Mouse (Mus musculus) hindbrain, embryonic 14.5 days (tissue): ENCODE data around the gene Mrpl53. TPM values are rescaled to one million over a fixed set of nuclear protein-coding genes. Genes with fewer than 3 reads are reported as not detected.

Source experiments
- ATAC-seq: fragments of 200-750 bp; cut with Nextera tagmentation; 2 replicates; pipeline ENCODE4 v1.8.0; 2017; ENCODE audit warnings: moderate number of reproducible peaks, mild to moderate bottlenecking, moderate TSS enrichment, moderate library complexity; ENCODE audit not compliant: low FRiP score
- DNase-seq: peaks from one replicate; pipeline ENCODE4 v3.0.0-alpha.2; 2015; ENCODE audit warnings: low spot score
- H3K27ac ChIP-seq: fragments of 300-500 bp; sonication (generic); 2 replicates; pipeline ENCODE4 v1.5.1; 2014; ENCODE audit warnings: mild to moderate bottlenecking, moderate library complexity
- H3K27me3 ChIP-seq: fragments of 300-500 bp; sonication (generic); 2 replicates; pipeline ENCODE4 v1.6.1; 2014; ENCODE audit warnings: mild to moderate bottlenecking, low read length, mixed read lengths; ENCODE audit not compliant: control insufficient read depth, insufficient read depth
- H3K36me3 ChIP-seq: fragments of 300-500 bp; sonication (generic); replicated peaks from 2 replicates; pipeline ENCODE4 v1.6.1; 2014; ENCODE audit not compliant: control insufficient read depth, insufficient read depth
- H3K4me1 ChIP-seq: fragments of 300-500 bp; sonication (generic); replicated peaks from 2 replicates; pipeline ENCODE4 v1.6.1; 2014; ENCODE audit warnings: antibody characterized with exemption, low read length, mixed read lengths; ENCODE audit not compliant: control insufficient read depth, insufficient read depth
- H3K4me2 ChIP-seq: fragments of 300-500 bp; sonication (generic); replicated peaks from 2 replicates; pipeline ENCODE4 v1.6.1; 2014; ENCODE audit warnings: mild to moderate bottlenecking, moderate library complexity
- H3K4me3 ChIP-seq: fragments of 300-500 bp; sonication (generic); replicated peaks from 2 replicates; pipeline ENCODE4 v1.5.1; 2014; ENCODE audit warnings: mild to moderate bottlenecking, low read length
- H3K9ac ChIP-seq: fragments of 300-500 bp; sonication (generic); 2 replicates; pipeline ENCODE4 v1.6.1; 2014
- H3K9me3 ChIP-seq: fragments of 300-500 bp; sonication (generic); 2 replicates; pipeline ENCODE4 v1.6.1; 2016; ENCODE audit warnings: low read length; ENCODE audit not compliant: control insufficient read depth
- WGBS: fragments of 180-500 bp; shearing (Covaris S2); extraction: QIAGEN DNeasy Blood & Tissue Kit; methylation state at CpG from one replicate; pipeline ENCODE4 v1.1.7; 2014; 5-methylcytosine and 5-hydroxymethylcytosine counted together
- polyA plus RNA-seq: library from polyadenylated mRNA; unstranded; fragments of >200 nt; fragmentation: Nextera tagmentation; extraction: Ambion mirVana; gene quantifications from 2 replicates; pipeline ENCODE4 v1.2.1, GENCODE M21; 2014

Gene Mrpl53
- polyA plus RNA-seq, 1 experiment from 2014 or later: 129 TPM

DNA sequence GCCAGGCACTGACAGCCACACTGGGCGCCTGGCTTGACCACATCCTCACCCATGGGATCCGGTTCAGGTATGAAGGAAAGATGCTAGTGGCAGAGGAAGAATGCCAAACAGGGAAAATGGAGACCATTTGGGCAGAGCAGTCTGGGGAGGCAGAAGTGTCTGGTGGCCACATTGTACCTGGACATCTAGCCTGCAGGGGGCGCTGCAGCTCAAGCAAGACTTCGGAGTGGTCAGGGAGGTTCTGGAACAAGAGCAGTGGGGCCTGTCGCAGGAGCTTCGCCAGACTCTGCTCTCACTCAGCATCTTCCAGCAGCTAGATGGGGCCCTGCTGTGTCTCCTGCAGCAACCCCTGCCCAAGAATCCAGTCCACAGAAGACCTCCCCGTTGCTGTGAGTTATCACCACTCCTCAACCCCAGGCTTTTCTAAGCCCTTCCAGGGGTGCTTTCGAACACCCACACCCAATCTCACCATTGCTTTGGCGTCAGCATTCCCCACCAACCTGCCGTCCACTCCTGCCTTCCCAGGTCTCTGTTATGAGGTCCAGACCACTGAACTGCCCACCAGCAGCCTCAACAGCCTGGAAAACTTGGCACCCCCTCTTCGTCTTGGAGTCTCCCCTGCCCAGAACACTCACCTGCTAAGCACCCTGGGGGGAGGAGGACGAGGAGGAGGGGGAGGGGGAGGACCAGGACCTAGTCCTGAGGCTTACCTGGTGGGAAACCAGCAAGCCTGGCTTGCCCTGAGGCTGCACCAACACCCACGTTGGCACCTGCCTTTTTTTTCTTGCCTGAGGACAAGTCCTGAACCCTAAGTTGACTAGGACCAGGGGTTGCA lies 1.1 kb upstream of the Mrpl53 start:
- no peaks in the 10 kb centered on the region for H3K9me3 ChIP-seq
- WGBS: 35% methylated on average over 13 of the region's 13 CpGs
- 0 out of 2 replicates have a peak, but pooled peaks have one; percentile 1 for ATAC-seq
- no peaks in the 10 kb centered on the region for H3K27me3 ChIP-seq
- H3K4me3 ChIP-seq: peak overlapping the region; percentile 84; the same call in 1 of the 2 replicates
- H3K4me1 ChIP-seq: peaks cover 27% of the 10 kb centered on the region
- H3K9ac ChIP-seq: peak overlapping the region; percentile 92
- peaks cover 25% of the 10 kb centered on the region for H3K36me3 ChIP-seq
- peak; percentile 63 for DNase-seq
- H3K27ac ChIP-seq: peak overlapping the region; percentile 83; the same call in 1 of the 2 replicates
- H3K4me2 ChIP-seq: peak overlapping the region; percentile 75

DNA sequence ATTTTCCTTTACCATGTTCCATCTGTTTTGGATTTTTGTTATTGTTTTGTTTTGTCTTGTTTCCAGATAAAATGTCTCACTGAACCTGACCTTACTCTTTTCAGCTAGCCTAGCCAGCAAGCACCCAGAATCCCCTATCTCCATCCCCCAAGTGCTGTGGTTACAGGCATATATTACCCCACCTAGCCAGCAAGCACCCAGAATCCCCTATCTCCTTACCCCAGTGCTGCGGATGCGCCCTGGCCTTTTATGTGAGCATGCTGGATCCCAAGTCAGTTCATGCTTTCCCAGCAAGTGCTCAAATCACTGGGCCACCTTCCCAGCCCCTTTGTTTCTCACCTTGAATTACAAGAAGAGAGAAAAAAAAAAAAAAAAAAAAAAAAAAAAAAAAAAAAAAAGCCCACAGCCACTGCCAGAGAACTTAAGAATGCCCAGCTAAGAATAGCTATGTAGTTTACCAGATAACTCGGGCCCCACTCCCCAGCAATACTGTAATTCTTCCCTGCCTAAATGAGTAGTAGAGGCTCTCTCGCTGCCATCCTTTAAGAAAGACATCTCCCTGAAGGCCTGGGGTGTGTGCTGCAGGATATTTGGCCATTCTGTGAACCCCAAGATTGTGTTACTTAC lies 2.8 kb downstream of the Mrpl53 start:
- no peaks in the 10 kb centered on the region for H3K9me3 ChIP-seq
- H3K27me3 ChIP-seq: no peaks in the 10 kb centered on the region
- DNase-seq (no peak), ATAC-seq (no peak)
- peaks cover 21% of the 10 kb centered on the region for H3K36me3 ChIP-seq
- no peak overlapping the region for H3K27ac ChIP-seq
- H3K4me1 ChIP-seq: peaks cover 33% of the 10 kb centered on the region
- 94% methylated on average over 4 of the region's 4 CpGs for WGBS
- no peak overlapping the region for H3K4me3 ChIP-seq
- no peak overlapping the region for H3K4me2 ChIP-seq
- no peak overlapping the region for H3K9ac ChIP-seq

- WGBS: under 1% methylated on average over 55 of the region's 58 CpGs
- ATAC-seq: peak; percentile 88
- Histone ChIP-seq H3K36me3 (peaks cover 39% of the 10 kb centered on the region), H3K9me3 (no peaks in the 10 kb centered on the region), H3K4me2 (peak within 1 kb of the TSS; percentile 86), H3K27ac (peak within 1 kb of the TSS; percentile 66), H3K4me1 (peaks cover 29% of the 10 kb centered on the region), H3K4me3 (peak within 1 kb of the TSS; percentile 75), H3K27me3 (no peaks in the 10 kb centered on the region), H3K9ac (peak within 1 kb of the TSS; percentile 85)
- peak; percentile 90 for DNase-seq
Observed at GRCm38 (mm10) chr6:83115011-83115671, 6.3 kb downstream of the Mrpl53 start, which contains the start of gene Mogs. Mogs (plus strand) TSS chr6:83115496.

- Histone ChIP-seq H3K9ac (peak overlapping the region; percentile 85), H3K27me3 (no peaks in the 10 kb centered on the region), H3K4me3 (peak overlapping the region; percentile 75), H3K36me3 (peaks cover 38% of the 10 kb centered on the region), H3K9me3 (no peaks in the 10 kb centered on the region), H3K4me1 (peaks cover 32% of the 10 kb centered on the region), H3K4me2 (peak overlapping the region; percentile 86), H3K27ac (peak overlapping the region; percentile 66)
- no peak for DNase-seq
- ATAC-seq: peak; percentile 56; the same call in 1 of the 2 replicates
- WGBS: 2% methylated on average over 45 of the region's 48 CpGs
Observed at GRCm38 (mm10) chr6:83115682-83116372, 7.0 kb downstream of the Mrpl53 start.

- DNase-seq (no peak), ATAC-seq (no peak)
- Histone ChIP-seq H3K36me3 (peaks cover 32% of the 10 kb centered on the region), H3K4me2 (peak overlapping the region; percentile 86), H3K9me3 (no peaks in the 10 kb centered on the region), H3K27me3 (no peaks in the 10 kb centered on the region), H3K4me3 (peak overlapping the region; percentile 75), H3K27ac (no peak overlapping the region), H3K9ac (peak overlapping the region; percentile 85), H3K4me1 (peaks cover 32% of the 10 kb centered on the region)
- 83% methylated on average over 11 of the region's 11 CpGs for WGBS
Observed at GRCm38 (mm10) chr6:83116373-83117164, 7.7 kb downstream of the Mrpl53 start.

- Histone ChIP-seq H3K4me1 (peaks cover 33% of the 10 kb centered on the region), H3K9ac (peak overlapping the region; percentile 85; the same call in 1 of the 2 replicates), H3K4me3 (peak overlapping the region; percentile 75; the same call in 1 of the 2 replicates), H3K27ac (no peak overlapping the region), H3K36me3 (peaks cover 32% of the 10 kb centered on the region), H3K9me3 (no peaks in the 10 kb centered on the region), H3K27me3 (no peaks in the 10 kb centered on the region), H3K4me2 (0 out of 2 replicates have a peak overlapping the region, but pooled peaks have one; percentile 86)
- 89% methylated on average over 4 of the region's 4 CpGs for WGBS
- DNase-seq (no peak), ATAC-seq (no peak)
Observed at GRCm38 (mm10) chr6:83117165-83117438, 8.3 kb downstream of the Mrpl53 start.

DNA sequence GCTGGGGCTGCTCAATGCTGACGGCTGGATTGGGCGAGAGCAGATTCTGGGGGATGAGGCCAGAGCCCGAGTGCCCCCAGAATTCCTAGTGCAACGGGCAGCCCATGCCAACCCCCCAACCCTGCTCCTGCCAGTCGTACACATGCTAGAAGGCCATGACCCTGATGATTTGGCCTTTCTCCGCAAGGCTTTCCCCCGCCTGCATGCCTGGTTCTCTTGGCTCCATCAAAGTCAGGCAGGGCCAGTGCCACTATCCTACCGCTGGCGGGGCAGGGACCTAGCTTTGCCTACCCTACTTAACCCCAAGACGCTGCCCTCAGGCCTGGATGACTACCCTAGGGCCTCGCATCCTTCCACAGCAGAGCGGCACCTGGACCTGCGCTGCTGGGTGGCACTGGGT lies 8.8 kb downstream of the Mrpl53 start:
- peaks cover 38% of the 10 kb centered on the region for H3K4me1 ChIP-seq
- DNase-seq: no peak
- no peak overlapping the region for H3K27ac ChIP-seq
- ATAC-seq: no peak
- 92% methylated on average over 13 of the region's 13 CpGs for WGBS
- H3K4me2 ChIP-seq: no peak overlapping the region
- H3K27me3 ChIP-seq: no peaks in the 10 kb centered on the region
- peaks cover 32% of the 10 kb centered on the region for H3K36me3 ChIP-seq
- H3K9ac ChIP-seq: no peak overlapping the region
- H3K9me3 ChIP-seq: no peaks in the 10 kb centered on the region
- no peak overlapping the region for H3K4me3 ChIP-seq

DNA sequence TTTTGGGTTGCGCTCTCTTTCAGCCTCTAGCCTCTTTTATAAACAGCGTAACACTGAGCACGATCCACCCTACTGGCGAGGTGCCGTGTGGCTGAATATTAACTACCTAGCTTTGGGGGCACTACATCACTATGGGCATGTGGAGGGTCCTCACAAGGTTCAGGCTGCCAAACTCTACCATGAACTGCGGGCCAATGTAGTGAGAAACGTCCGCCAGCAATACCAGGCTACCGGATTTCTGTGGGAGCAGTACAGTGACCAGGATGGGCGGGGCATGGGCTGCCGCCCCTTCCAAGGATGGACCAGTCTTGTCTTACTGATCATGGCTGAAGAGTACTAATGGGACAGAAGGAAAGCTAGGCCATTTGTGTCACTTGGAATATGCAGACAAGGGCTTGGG lies 9.5 kb downstream of the Mrpl53 start:
- Histone ChIP-seq H3K9ac (no peak overlapping the region), H3K36me3 (peaks cover 32% of the 10 kb centered on the region), H3K4me1 (peaks cover 44% of the 10 kb centered on the region), H3K27ac (no peak overlapping the region), H3K4me2 (no peak overlapping the region), H3K4me3 (no peak overlapping the region), H3K27me3 (no peaks in the 10 kb centered on the region), H3K9me3 (no peaks in the 10 kb centered on the region)
- no peak for DNase-seq
- WGBS: 85% methylated on average over 11 of the region's 11 CpGs
- ATAC-seq: no peak
